Mouse (Mus musculus): ENCODE measurements around the gene Ugt1a1. TPM values are rescaled to one million over a fixed set of nuclear protein-coding genes. Genes with fewer than 3 reads are reported as not detected.

The Ugt1a1 gene
- polyA plus RNA-seq, 1 experiment from 2014 or later = not detected

DNA sequence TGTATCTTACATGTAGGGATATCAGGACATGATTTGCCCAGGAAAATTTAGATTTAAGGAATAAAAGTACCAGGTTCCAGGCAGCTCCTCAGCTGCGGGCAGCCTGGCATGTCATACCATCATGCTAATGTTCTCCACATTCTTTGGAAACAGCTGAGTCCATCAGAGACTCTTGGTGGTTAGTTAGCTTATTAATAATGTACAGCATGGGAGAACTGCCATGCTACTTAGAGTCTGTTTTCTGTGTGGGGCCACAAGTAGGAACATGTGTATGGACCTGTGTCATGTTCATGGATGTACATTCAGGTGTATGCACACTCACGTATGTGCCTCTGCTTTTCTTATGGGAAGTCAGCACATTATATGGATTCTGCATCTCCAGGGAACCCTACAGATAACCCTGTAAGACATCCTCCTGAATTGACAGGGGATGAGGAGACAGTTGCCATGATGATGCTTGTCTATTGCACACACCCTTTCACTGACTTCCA, 2.7 kb downstream of the Ugt1a1 start:
- no peak overlapping the region for H3K9ac ChIP-seq (ENCODE audit: low read length)
- 70% methylated on average over 2 of the region's 2 CpGs for WGBS
- ATAC-seq (ENCODE audit: insufficient number of reproducible peaks, insufficient read depth, low FRiP score, low read depth) = no peak
- no peak overlapping the region for H3K4me3 ChIP-seq (ENCODE audit: control insufficient read depth in 1 of 2, insufficient read depth in 1 of 2, low read depth in 1 of 2, low read length in 2 of 2)
- no peaks in the 10 kb centered on the region for H3K36me3 ChIP-seq (ENCODE audit: control insufficient read depth, insufficient read depth, low read length)
- no peaks in the 10 kb centered on the region for H3K4me1 ChIP-seq (ENCODE audit: control insufficient read depth in 2 of 2, insufficient read depth in 2 of 2, low read length in 2 of 2)
- peaks cover 47% of the 10 kb centered on the region for H3K9me3 ChIP-seq (ENCODE audit: control insufficient read depth, low read length)
- H3K27me3 ChIP-seq (ENCODE audit: control insufficient read depth, insufficient read depth, low read length) = no peaks in the 10 kb centered on the region
- no peak overlapping the region for H3K27ac ChIP-seq (replicated peaks in 1 of 2; ENCODE audit: control insufficient read depth in 1 of 2, insufficient read depth in 1 of 2, low read depth in 2 of 2, low read length in 2 of 2)
- no peak overlapping the region for H3K4me2 ChIP-seq (ENCODE audit: low read length)

DNA sequence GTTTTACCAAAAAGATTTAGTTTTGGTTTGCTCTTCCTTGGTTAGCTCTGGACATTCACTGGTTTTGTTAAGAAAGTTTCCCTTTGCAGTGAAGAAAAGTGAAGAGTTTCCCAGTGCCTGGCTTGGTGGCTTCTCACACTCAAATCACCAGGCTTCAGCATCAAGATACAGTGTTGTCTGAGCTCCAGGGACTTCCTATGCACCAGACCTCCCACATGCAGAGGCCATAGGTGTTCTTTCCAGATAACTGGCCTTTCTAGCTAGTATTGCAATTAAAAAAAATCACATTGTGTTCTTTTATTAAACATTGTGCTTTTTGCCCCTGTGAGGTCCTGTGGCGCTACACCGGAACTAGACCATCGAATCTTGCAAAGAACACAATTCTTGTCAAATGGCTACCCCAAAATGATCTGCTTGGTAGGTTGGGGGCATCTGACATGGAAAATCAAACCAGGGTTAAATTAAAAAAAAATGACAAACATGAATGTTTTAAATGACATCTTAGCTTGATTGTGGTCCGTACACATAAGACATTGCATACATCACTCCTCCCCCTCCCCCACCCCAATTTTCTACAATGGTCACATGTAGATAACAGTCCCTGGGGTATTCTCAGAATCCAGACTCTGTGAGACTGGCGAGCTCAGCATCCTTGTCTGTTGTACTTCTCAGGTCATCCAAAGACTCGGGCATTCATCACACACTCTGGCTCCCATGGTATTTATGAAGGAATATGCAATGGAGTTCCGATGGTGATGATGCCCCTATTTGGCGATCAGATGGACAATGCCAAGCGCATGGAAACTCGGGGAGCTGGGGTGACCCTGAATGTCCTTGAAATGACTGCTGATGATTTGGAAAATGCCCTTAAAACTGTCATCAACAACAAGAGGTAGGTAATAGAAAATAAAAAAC, 4.0 kb downstream of the Ugt1a1 start:
- Histone ChIP-seq H3K4me2 (ENCODE audit: low read length) (no peak overlapping the region), H3K36me3 (ENCODE audit: control insufficient read depth, insufficient read depth, low read length) (no peaks in the 10 kb centered on the region), H3K27me3 (ENCODE audit: control insufficient read depth, insufficient read depth, low read length) (no peaks in the 10 kb centered on the region), H3K4me1 (ENCODE audit: control insufficient read depth in 2 of 2, insufficient read depth in 2 of 2, low read length in 2 of 2) (no peaks in the 10 kb centered on the region), H3K9ac (ENCODE audit: low read length) (no peak overlapping the region), H3K27ac (replicated peaks in 1 of 2; ENCODE audit: control insufficient read depth in 1 of 2, insufficient read depth in 1 of 2, low read depth in 2 of 2, low read length in 2 of 2) (no peak overlapping the region), H3K4me3 (ENCODE audit: control insufficient read depth in 1 of 2, insufficient read depth in 1 of 2, low read depth in 1 of 2, low read length in 2 of 2) (no peak overlapping the region), H3K9me3 (ENCODE audit: control insufficient read depth, low read length) (peaks cover 47% of the 10 kb centered on the region)
- 62% methylated on average over 10 of the region's 10 CpGs for WGBS
- ATAC-seq (ENCODE audit: insufficient number of reproducible peaks, insufficient read depth, low FRiP score, low read depth) = no peak

DNA sequence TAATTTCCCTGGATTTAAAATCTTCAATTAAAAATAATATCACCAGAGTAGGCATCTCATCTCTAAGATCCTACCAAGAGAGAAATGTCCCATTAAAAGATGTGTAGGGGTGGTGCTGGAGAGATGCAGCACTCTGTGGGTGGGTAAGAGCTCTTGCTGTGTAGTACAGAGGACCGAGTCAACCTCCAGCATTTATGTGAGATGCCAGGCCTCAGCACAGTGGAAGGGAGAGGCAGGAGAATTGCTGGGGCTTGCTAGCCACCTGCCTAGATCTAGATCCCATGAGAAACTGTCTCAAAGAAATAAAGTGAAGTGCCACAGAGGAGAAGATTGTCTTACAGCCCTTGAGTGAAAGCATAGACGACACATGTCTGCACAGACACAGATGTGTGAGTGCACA, 4.8 kb downstream of the Ugt1a1 start:
- Histone ChIP-seq H3K9me3 (ENCODE audit: control insufficient read depth, low read length) (peaks cover 44% of the 10 kb centered on the region), H3K4me3 (ENCODE audit: control insufficient read depth in 1 of 2, insufficient read depth in 1 of 2, low read depth in 1 of 2, low read length in 2 of 2) (no peak overlapping the region)

DNA sequence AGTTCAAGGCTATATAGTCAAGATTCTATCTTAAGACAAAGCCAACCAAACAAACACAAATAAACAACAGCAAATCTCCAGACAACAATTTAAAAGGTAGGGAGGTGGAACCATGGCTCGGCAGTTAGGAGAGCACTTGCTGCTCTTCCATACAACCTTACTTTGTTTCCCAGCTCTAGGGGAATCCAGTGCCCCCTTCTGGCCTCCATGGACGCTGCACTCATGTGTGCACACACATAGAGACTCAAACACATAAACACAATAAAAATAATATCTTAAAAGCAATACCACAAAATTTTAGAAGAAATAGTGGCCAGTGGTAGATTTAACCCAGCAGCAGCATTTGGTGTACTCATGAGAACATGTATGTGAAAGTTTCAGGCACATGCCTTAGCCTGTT, 5.4 kb downstream of the Ugt1a1 start:
- no peak overlapping the region for H3K4me2 ChIP-seq (ENCODE audit: low read length)
- WGBS = 52% methylated on average over 2 of the region's 2 CpGs
- H3K27me3 ChIP-seq (ENCODE audit: control insufficient read depth, insufficient read depth, low read length) = no peaks in the 10 kb centered on the region
- H3K9ac ChIP-seq (ENCODE audit: low read length) = no peak overlapping the region
- no peaks in the 10 kb centered on the region for H3K36me3 ChIP-seq (ENCODE audit: control insufficient read depth, insufficient read depth, low read length)
- H3K4me1 ChIP-seq (ENCODE audit: control insufficient read depth in 2 of 2, insufficient read depth in 2 of 2, low read length in 2 of 2) = no peaks in the 10 kb centered on the region
- H3K4me3 ChIP-seq (ENCODE audit: control insufficient read depth in 1 of 2, insufficient read depth in 1 of 2, low read depth in 1 of 2, low read length in 2 of 2) = no peak overlapping the region
- H3K9me3 ChIP-seq (ENCODE audit: control insufficient read depth, low read length) = peaks cover 40% of the 10 kb centered on the region
- H3K27ac ChIP-seq (replicated peaks in 1 of 2; ENCODE audit: control insufficient read depth in 1 of 2, insufficient read depth in 1 of 2, low read depth in 2 of 2, low read length in 2 of 2) = no peak overlapping the region
- ATAC-seq (ENCODE audit: insufficient number of reproducible peaks, insufficient read depth, low FRiP score, low read depth) = no peak

More for the DNA sequence above, 4.8 kb downstream of the Ugt1a1 start:
- no peaks in the 10 kb centered on the region for H3K4me1 ChIP-seq (ENCODE audit: control insufficient read depth in 2 of 2, insufficient read depth in 2 of 2, low read length in 2 of 2)
- H3K4me2 ChIP-seq (ENCODE audit: low read length) = no peak overlapping the region
- WGBS = 53% methylated on average over 2 of the region's 2 CpGs
- H3K36me3 ChIP-seq (ENCODE audit: control insufficient read depth, insufficient read depth, low read length) = no peaks in the 10 kb centered on the region
- H3K27ac ChIP-seq (replicated peaks in 1 of 2; ENCODE audit: control insufficient read depth in 1 of 2, insufficient read depth in 1 of 2, low read depth in 2 of 2, low read length in 2 of 2) = no peak overlapping the region
- ATAC-seq (ENCODE audit: insufficient number of reproducible peaks, insufficient read depth, low FRiP score, low read depth) = no peak
- H3K27me3 ChIP-seq (ENCODE audit: control insufficient read depth, insufficient read depth, low read length) = no peaks in the 10 kb centered on the region
- H3K9ac ChIP-seq (ENCODE audit: low read length) = no peak overlapping the region

DNA sequence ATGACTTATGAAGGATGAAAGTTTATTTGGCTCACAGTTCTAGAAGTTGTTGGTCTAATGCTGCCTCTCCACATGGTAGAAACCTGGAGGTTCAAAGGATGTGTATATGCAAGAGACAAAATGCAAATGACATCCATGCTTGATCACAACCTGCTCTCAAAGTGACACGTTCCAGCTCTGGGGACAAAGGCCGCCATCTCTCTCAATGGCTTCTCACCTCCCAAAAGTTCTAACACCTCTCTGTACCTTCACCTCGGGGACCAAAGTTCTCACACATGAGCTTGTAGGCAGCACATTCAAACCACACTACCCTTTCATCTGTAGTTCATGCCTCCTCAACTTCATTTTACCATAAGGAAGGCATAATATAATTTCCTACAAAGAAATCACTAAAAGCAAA, 5.8 kb downstream of the Ugt1a1 start:
- Histone ChIP-seq H3K27ac (replicated peaks in 1 of 2; ENCODE audit: control insufficient read depth in 1 of 2, insufficient read depth in 1 of 2, low read depth in 2 of 2, low read length in 2 of 2) (no peak overlapping the region), H3K9ac (ENCODE audit: low read length) (no peak overlapping the region), H3K4me3 (ENCODE audit: control insufficient read depth in 1 of 2, insufficient read depth in 1 of 2, low read depth in 1 of 2, low read length in 2 of 2) (no peak overlapping the region), H3K27me3 (ENCODE audit: control insufficient read depth, insufficient read depth, low read length) (no peaks in the 10 kb centered on the region), H3K9me3 (ENCODE audit: control insufficient read depth, low read length) (peaks cover 37% of the 10 kb centered on the region), H3K36me3 (ENCODE audit: control insufficient read depth, insufficient read depth, low read length) (no peaks in the 10 kb centered on the region), H3K4me1 (ENCODE audit: control insufficient read depth in 2 of 2, insufficient read depth in 2 of 2, low read length in 2 of 2) (no peaks in the 10 kb centered on the region), H3K4me2 (ENCODE audit: low read length) (no peak overlapping the region)
- 34% methylated on average over 3 of the region's 3 CpGs for WGBS
- no peak for ATAC-seq (ENCODE audit: insufficient number of reproducible peaks, insufficient read depth, low FRiP score, low read depth)

DNA sequence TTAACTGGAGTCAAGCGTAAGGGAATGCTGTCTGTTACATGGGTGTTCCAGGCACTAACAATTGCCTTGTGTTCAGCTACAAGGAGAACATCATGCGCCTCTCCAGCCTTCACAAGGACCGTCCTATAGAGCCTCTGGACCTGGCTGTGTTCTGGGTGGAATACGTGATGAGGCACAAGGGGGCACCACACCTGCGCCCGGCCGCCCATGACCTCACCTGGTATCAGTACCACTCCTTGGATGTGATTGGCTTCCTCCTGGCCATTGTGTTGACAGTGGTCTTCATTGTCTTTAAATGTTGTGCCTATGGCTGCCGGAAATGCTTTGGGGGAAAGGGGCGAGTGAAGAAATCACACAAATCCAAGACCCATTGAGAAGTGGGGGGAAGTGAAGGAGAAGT, 6.3 kb downstream of the Ugt1a1 start:
- peaks cover 33% of the 10 kb centered on the region for H3K9me3 ChIP-seq (ENCODE audit: control insufficient read depth, low read length)
- no peak overlapping the region for H3K27ac ChIP-seq (replicated peaks in 1 of 2; ENCODE audit: control insufficient read depth in 1 of 2, insufficient read depth in 1 of 2, low read depth in 2 of 2, low read length in 2 of 2)
- H3K4me3 ChIP-seq (ENCODE audit: control insufficient read depth in 1 of 2, insufficient read depth in 1 of 2, low read depth in 1 of 2, low read length in 2 of 2) = no peak overlapping the region
- 67% methylated on average over 9 of the region's 9 CpGs for WGBS
- no peak overlapping the region for H3K9ac ChIP-seq (ENCODE audit: low read length)
- no peak overlapping the region for H3K4me2 ChIP-seq (ENCODE audit: low read length)
- no peaks in the 10 kb centered on the region for H3K27me3 ChIP-seq (ENCODE audit: control insufficient read depth, insufficient read depth, low read length)
- H3K4me1 ChIP-seq (ENCODE audit: control insufficient read depth in 2 of 2, insufficient read depth in 2 of 2, low read length in 2 of 2) = no peaks in the 10 kb centered on the region
- H3K36me3 ChIP-seq (ENCODE audit: control insufficient read depth, insufficient read depth, low read length) = no peaks in the 10 kb centered on the region
- no peak for ATAC-seq (ENCODE audit: insufficient number of reproducible peaks, insufficient read depth, low FRiP score, low read depth)

DNA sequence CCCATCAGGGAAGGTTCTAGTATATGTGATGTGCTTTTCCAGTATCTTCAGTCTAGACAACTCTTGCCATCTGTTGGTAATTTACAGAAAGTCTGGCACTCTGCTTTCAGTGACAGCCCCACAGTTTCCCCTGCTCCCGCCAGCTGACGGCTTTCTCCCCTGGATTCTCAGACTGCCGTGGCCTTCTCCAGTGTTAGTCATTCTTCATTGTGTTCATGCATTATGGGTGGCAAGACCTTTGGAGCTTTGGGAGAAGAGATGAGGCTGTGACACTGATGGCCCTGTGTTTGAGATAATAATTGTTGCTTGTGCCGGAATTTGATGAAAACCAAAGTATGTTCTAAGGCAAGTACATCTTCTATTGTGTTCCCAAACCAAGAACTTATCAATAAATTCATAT, 6.8 kb downstream of the Ugt1a1 start:
- Histone ChIP-seq H3K4me1 (ENCODE audit: control insufficient read depth in 2 of 2, insufficient read depth in 2 of 2, low read length in 2 of 2) (no peaks in the 10 kb centered on the region), H3K9me3 (ENCODE audit: control insufficient read depth, low read length) (peaks cover 27% of the 10 kb centered on the region), H3K4me2 (ENCODE audit: low read length) (no peak overlapping the region), H3K9ac (ENCODE audit: low read length) (no peak overlapping the region), H3K4me3 (ENCODE audit: control insufficient read depth in 1 of 2, insufficient read depth in 1 of 2, low read depth in 1 of 2, low read length in 2 of 2) (no peak overlapping the region), H3K36me3 (ENCODE audit: control insufficient read depth, insufficient read depth, low read length) (no peaks in the 10 kb centered on the region), H3K27ac (replicated peaks in 1 of 2; ENCODE audit: control insufficient read depth in 1 of 2, insufficient read depth in 1 of 2, low read depth in 2 of 2, low read length in 2 of 2) (no peak overlapping the region), H3K27me3 (ENCODE audit: control insufficient read depth, insufficient read depth, low read length) (no peaks in the 10 kb centered on the region)
- 43% methylated on average over 4 of the region's 4 CpGs for WGBS
- ATAC-seq (ENCODE audit: insufficient number of reproducible peaks, insufficient read depth, low FRiP score, low read depth) = no peak
